Mouse (Mus musculus) embryonic stem cell, embryonic (primary cell): Measurements from ENCODE around the gene Ogg1.

Experiments used
- CTCF ChIA-PET, 4 experiments: fragments of 300-600 bp in 2 of 4; fragments of 350-600 bp in 2 of 4; sonication (Branson Sonifier 250); formaldehyde crosslinking; loops; one replicate each; lab custom pipeline; 2022; ENCODE audit warnings: inconsistent platforms in 2 of 4; lab: Charles Lee
- POLR2A ChIA-PET, 4 experiments: fragments of 300-600 bp in 2 of 4; fragments of 350-600 bp in 2 of 4; sonication (Branson Sonifier 250); formaldehyde crosslinking; loops; one replicate each; lab custom pipeline; 2022; ENCODE audit warnings: antibody characterized with exemption in 4 of 4, inconsistent platforms in 1 of 4; lab: Charles Lee

Ogg1 gene

DNA sequence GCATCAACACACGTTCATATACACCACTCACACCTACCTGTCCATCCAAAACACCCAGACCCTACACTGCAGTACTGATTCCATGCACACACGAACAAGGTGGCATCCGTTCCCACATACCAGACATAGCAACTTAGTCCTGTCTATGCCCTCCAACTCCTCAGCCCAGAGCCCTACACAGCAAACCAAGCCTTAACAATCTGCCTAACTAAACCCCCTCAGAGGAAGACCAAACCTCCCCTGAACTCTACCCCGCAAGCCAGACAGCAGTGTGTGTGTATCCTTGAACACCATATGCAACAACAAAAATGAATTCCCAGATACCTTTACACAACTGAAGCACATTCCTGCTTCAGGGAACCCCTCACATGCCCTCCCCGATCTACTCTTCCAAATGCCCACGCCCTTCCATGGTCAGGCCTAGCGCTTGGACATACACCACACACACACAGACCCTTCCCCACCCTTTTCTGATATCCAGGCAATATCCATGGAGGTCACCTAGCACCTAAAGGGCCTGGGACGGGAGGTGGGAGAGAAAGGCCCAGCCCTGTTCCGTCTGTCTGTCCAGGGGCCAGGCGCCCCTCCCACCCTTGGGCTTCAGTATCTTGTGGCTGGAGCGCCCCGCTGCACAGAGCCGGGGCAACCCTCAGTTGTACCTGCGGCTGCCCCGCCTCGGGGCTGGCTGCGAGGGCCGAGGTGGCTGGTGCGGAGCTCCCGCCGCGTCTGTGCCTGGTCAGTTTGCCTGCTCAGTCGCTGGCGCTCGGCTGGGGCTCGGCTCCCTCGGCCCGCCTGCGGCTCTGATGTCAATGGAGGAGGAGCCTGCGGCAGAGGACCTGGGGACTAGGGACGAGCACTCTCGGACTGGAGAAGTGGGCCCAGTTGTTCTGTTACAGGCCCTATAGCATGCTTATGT lies 16.7 kb downstream of the Ogg1 start, which contains the start of gene Camk1:
TSS of gene Camk1 (minus strand) at position 808 of the 916 bp plus-strand sequence.
- ChIA-PET CTCF (interaction anchor here in 3 of 4 experiments (0.6 to 1.5 kb wide), 6 partner anchors 23 to 151 kb away, joined by 3 to 7 read pairs (median 3); no protein-coding TSS in a partner anchor), POLR2A (interaction anchor here in 3 of 4 experiments (0.9 to 2.4 kb wide), 33 partner anchors 9 to 139 kb away, joined by 3 to 11 read pairs (median 4); partner anchors contain the start of genes Brpf1 (in 1 of the 3), Creld1 (in 1 of the 3), Il17rc (in 1 of the 3) and Jagn1 (in 1 of the 3))

DNA sequence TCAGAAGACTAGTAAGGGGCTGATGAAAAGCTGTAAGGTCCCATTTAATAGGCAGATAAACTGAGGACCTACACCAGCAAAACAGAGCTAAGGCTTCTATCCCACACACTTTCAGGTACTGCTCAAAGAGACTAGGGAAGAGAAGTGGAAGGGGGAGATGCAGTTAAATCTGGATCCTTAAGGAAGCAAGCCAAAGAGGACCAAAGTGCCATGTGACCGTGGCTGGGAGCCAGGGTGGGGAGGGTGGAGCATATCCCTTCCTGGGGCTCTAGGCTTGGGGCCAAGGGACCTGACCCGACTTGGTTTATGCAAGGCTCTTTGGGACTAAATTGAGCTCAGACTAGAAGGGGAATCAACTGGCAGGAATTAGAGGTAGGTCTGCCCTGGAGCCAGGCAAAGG lies 17.5 kb downstream of the Ogg1 start:
- POLR2A ChIA-PET = interaction anchor here (0.7 to 2.4 kb wide), 37 partner anchors 9 to 268 kb away, joined by 3 to 11 read pairs (median 4); partner anchors contain the start of genes Brpf1 (in 1 of the 4), Creld1 (in 1 of the 4), Il17rc (in 1 of the 4) and Jagn1 (in 1 of the 4)
- CTCF ChIA-PET = interaction anchor here in 2 of 4 experiments (0.6 to 1.5 kb wide), 5 partner anchors 24 to 150 kb away, joined by 3 to 7 read pairs (median 3); no protein-coding TSS in a partner anchor

DNA sequence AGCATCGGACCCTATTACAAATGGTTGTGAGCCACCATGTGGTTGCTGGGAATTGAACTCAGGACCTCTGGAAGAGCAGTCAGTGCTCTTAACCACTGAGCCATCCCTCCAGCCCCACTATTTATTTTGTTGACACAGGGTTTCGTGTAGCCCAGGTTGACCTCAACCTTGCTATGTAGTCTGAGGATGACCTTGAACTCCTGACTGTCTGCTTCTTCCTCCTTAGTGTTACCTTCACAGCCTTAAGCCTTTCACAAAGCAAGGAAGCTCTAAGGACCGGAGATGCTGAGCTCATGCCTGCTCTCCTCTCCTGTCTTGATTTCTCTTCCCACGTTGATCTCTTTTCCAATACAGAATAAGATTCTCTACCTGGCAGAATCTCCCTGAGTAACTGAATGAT lies 20.1 kb downstream of the Ogg1 start:
- ChIA-PET CTCF (interaction anchor here in 2 of 4 experiments (0.6 to 0.9 kb wide), 2 partner anchors 15 to 77 kb away, joined by 3 read pairs; no protein-coding TSS in a partner anchor), POLR2A (interaction anchor here in 2 of 4 experiments (0.6 to 1.0 kb wide), 5 partner anchors 22 to 335 kb away, joined by 3 to 6 read pairs (median 3); no protein-coding TSS in a partner anchor)

DNA sequence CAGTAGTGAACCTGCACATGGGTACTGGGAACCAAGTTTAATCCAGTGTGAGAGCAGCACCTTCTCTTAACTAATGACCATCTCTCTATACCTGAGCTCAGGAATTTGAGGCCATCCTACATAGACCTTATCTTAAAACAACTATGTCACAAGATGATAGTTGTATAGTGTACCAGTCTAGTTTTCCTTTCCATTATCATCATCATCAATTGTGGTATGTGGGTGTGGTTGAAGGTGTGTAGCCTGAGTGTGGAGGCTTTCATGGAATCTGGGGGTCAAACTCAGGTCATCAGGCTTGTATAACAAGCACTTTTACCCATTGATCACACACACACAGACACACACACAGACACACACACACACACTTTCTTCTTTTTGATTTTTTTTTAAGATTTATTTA lies 23.8 kb downstream of the Ogg1 start:
- CTCF ChIA-PET = interaction anchor here in 1 of 4 experiments (0.6 kb wide), 1 partner anchor 30 kb away, joined by 3 read pairs; no protein-coding TSS in a partner anchor
- POLR2A ChIA-PET = interaction anchor here (1.0 to 3.5 kb wide), 16 partner anchors 8 to 400 kb away, joined by 3 to 19 read pairs (median 4); partner anchors contain the start of gene Ogg1 (in 1 of the 4)

DNA sequence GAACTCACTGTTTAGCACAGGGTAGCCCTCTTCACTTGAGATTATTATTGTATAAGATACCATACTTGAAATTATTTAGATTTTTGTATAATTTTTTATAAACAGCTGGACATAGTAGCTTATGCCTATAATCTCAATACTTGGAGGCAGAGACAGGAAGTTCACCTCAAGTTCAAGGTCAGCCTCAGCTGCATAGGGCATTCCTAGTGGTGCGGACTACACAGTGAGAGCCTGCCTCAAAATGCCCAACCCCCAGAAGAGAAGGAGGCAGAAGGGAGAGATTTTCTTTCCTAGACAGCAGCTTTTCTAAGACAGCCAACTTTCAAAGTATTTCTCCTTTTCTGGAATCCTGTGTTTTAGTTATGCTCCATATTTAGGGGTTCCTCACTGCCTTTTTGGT lies 24.4 kb downstream of the Ogg1 start:
- ChIA-PET CTCF (no interaction called here), POLR2A (interaction anchor here (0.7 to 3.5 kb wide), 12 partner anchors 9 to 45 kb away, joined by 3 to 19 read pairs (median 4); partner anchors contain the start of gene Ogg1 (in 1 of the 4))

DNA sequence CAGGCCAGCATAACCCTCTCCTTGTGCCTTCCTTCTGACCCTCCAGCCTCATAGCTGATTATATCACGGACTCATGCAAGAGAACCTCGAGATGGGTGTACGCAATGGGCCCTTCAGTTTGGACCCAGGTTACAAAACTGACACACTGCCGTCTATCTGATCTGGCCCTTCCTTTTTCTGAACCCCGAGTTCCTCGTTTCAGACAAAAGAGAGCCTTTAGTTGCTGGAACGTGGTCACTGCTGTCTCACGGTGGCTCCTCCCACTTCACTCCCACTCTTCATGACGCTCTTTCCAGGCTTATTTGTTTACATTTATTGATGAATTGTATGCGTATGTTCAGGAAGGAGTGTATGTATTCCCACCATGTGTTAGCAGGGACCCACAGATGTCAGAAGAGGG lies 24.9 kb downstream of the Ogg1 start:
- ChIA-PET POLR2A (interaction anchor here (0.7 to 3.5 kb wide), 12 partner anchors 9 to 45 kb away, joined by 3 to 19 read pairs (median 4); partner anchors contain the start of gene Ogg1 (in 1 of the 4)), CTCF (interaction anchor here in 2 of 4 experiments (0.6 to 1.3 kb wide), 2 partner anchors 10 to 15 kb away, joined by 3 read pairs; no protein-coding TSS in a partner anchor)

DNA sequence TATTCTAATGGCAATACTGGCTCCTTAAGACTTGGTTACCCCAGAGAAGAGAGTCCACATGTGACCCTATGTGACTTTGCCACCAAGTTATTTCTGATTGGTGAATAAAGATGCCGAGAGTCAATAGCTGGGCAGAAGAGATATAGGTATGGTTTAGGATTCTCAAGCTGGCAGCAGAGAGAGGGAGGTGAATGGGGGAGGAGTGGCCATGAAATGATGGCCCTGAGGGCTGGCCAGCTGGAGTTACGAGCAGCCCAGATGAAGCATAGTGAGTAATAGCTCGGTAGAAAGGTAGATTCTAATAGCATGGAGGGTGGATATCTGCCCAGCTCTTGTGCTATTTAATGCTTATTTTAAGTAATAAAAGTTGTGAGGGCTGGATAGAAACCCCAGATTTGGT lies 26.0 kb downstream of the Ogg1 start:
- ChIA-PET CTCF (interaction anchor here in 1 of 4 experiments (0.6 to 1.3 kb wide), 3 partner anchors 9 to 174 kb away, joined by 3 to 4 read pairs (median 3); partner anchors contain the start of gene Jagn1), POLR2A (interaction anchor here (0.6 to 2.8 kb wide), 15 partner anchors 9 to 344 kb away, joined by 3 to 14 read pairs (median 3); partner anchors contain the start of genes Camk1 (in 3 of the 4) and Tatdn2 (in 1 of the 4))

DNA sequence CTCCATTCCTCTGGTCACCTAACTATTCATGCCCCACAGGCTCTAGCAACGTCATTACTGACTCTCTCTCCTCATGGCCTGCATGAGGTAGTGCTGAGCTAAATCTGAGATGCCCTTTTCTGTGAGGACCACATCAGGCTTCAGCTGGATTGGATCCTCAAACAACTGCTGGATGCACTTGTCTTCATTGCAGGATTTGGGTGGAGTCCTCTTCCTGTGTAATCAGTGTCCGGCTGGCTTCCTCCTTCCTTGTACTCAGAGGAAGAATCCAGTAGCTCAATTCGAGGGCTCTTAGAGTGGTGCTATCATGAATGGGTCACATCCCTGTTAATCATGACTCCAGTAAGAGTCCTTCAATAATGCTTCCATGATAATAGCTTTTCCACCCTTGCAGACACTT lies 26.9 kb downstream of the Ogg1 start:
- POLR2A ChIA-PET = interaction anchor here in 2 of 4 experiments (0.7 to 2.8 kb wide), 7 partner anchors 8 to 84 kb away, joined by 3 to 14 read pairs (median 6); partner anchors contain the start of gene Camk1 (in 2 of the 2)
- CTCF ChIA-PET = interaction anchor here in 2 of 4 experiments (0.6 to 0.7 kb wide), 2 partner anchors 49 to 59 kb away, joined by 3 to 4 read pairs; no protein-coding TSS in a partner anchor

DNA sequence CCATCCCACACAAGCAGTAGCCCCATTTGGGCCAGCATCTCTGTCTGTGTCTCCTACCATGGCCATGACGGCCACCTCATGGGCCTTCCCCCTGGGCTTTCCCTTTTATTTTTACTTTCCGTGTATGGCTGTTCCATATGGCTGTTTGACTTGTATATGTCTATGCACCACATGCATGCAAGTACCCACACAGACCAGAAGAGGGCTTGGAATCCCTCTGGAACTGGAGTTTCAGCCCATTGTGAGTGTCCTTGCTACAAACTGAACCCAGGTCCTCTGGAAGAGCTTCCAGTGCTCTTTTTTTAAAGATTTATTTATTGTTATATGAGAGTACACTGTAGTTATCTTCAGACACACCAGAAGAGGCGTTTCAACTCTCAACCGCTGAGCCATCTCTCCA lies 34.7 kb downstream of the Ogg1 start:
- CTCF ChIA-PET = interaction anchor here (0.6 to 1.4 kb wide), 5 partner anchors 9 to 39 kb away, joined by 3 to 11 read pairs (median 3); no protein-coding TSS in a partner anchor

DNA sequence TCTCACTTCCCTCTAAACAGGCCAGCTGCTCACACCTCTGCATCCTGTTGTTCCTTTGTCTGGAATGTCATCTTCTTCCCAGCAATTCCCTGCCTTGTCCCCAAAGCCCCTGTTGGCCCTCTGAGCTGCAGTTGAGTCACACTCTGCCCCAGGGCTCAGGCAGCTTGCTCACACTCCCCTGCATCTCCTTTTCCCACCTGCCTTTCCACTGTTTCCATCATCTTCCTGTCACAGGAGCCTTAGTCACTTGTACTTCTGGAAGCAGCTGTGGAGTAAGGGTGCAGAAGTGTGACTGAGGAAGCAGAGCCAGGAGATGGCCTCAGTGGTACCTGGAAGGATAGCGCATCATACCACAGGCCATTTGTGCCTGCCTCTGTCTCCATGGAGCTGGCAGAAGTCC lies 35.5 kb downstream of the Ogg1 start:
- POLR2A ChIA-PET = interaction anchor here in 3 of 4 experiments (0.8 to 2.4 kb wide), 13 partner anchors 9 to 56 kb away, joined by 3 to 8 read pairs (median 3); partner anchors contain the start of gene Camk1 (in 3 of the 3)
- CTCF ChIA-PET = interaction anchor here (0.6 to 1.4 kb wide), 4 partner anchors 10 to 40 kb away, joined by 3 to 11 read pairs (median 3); no protein-coding TSS in a partner anchor

More for the DNA sequence above, 34.7 kb downstream of the Ogg1 start:
- POLR2A ChIA-PET = interaction anchor here in 3 of 4 experiments (0.8 to 2.4 kb wide), 9 partner anchors 8 to 35 kb away, joined by 3 to 8 read pairs (median 3); partner anchors contain the start of gene Camk1 (in 2 of the 3)

DNA sequence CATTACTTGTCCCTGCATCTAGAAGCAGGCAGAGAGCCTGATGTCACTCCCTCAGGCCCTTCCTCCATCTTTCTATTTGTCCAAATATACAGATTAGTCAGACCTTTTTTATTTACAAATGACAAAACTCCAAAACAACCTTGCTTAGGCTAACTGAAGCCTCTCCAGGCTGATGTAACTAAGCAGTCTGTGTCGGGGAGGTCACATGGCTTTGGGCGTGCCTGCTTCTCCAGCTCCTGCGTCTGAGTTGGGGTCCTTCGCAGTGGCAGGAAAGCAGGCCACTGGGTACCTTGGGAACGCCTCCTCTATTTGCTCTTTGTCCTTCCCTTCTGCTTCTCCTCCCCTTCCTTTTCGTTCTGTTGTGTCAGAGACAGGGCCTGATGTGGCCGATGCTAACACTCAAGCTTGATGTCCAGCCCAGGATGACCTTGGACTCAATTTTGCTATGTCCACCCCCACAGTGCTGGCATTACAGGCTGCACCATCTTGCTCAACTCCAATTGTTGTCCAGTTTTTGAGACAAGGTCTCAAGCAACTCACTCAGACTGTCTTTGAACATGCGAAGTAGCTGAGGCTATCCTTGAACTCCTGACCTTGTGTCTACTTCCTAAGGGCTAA lies 37.9 kb downstream of the Ogg1 start:
- CTCF ChIA-PET = interaction anchor here in 1 of 4 experiments (0.8 kb wide), 1 partner anchor 63 kb away, joined by 3 read pairs; no protein-coding TSS in a partner anchor
- POLR2A ChIA-PET = interaction anchor here in 3 of 4 experiments (0.6 to 4.8 kb wide), 24 partner anchors 9 to 665 kb away, joined by 3 to 26 read pairs (median 4); partner anchors contain the start of genes Camk1 (in 2 of the 3), Brpf1 (in 1 of the 3) and Ogg1 (in 1 of the 3)

DNA sequence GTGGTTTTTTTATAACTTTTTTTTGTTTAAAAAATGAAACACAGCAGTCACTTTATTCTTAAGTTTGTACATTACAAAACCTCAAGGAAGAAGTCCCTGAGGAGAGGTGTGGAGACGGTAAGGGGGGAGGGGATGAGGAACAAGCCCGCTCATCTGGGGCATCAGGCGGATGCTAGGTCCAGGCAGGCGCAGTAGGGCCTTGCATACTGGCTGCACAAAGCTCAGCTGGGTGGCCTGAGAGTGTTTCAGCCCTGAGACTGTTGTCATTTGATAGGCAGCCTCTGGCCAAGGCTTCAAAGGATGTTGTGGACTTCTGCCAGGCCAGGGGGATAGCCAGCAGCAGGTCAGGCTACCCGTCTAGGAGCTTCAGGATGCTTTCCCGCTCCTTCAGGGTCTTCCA lies 39.9 kb downstream of the Ogg1 start:
- POLR2A ChIA-PET = interaction anchor here (0.7 to 7.2 kb wide), 27 partner anchors 9 to 321 kb away, joined by 3 to 65 read pairs (median 7); partner anchors contain the start of genes Arpc4 (in 2 of the 4), Brpf1 (in 2 of the 4), Camk1 (in 2 of the 4) and Thumpd3 (in 1 of the 4)
- CTCF ChIA-PET = no interaction called here

DNA sequence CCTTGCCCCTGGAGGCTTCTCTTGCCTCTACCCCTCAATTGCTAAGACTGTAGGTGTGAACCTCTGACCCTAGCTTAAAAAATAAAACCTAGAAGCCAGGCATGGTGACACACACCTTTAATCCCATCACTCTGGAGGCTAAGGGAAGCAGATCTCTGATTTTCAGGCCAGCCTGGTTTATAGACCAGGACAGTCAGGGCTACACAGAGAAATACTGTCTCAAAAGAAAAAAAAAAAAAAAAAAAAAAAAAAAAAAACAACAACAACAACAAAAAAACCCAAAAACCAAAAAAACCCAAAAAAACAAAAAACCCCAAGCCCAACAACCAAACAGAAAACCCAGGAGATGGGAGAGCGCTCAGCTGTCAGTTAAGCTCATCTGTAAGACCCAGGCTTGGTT lies 40.8 kb downstream of the Ogg1 start:
- POLR2A ChIA-PET = interaction anchor here (0.6 to 7.2 kb wide), 57 partner anchors 8 to 329 kb away, joined by 3 to 65 read pairs (median 5); partner anchors contain the start of genes Camk1 (in 3 of the 4), Arpc4 (in 2 of the 4), Brpf1 (in 2 of the 4) and Rpusd3 (in 2 of the 4)

DNA sequence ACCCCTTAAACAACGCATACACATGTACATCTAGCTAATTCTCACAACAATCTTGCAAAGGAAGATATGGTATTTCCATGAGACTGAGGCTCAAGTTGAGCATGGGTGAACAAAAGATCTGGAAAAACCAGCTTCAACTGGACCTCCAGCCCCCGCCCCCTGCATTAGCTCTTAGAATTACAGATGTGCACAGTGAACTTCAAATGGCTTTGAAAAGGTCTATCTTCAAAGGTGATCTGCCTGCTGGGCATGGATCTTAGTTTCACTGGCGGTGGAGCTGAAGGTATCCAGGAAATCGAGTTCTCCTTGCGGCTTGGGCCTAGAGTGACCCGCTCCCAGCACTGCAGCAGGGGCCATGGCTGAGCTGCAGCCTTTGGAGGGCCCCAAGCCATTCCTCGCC lies 41.4 kb downstream of the Ogg1 start:
- CTCF ChIA-PET = interaction anchor here (0.6 to 1.9 kb wide), 9 partner anchors 11 to 199 kb away, joined by 3 to 7 read pairs (median 3); partner anchors contain the start of gene Ogg1 (in 1 of the 4)
- POLR2A ChIA-PET = interaction anchor here (0.5 to 7.2 kb wide), 58 partner anchors 8 to 330 kb away, joined by 3 to 65 read pairs (median 4); partner anchors contain the start of genes Arpc4 (in 2 of the 4), Brpf1 (in 2 of the 4), Camk1 (in 2 of the 4) and Rpusd3 (in 2 of the 4)

More for the DNA sequence above, 40.8 kb downstream of the Ogg1 start:
- CTCF ChIA-PET = interaction anchor here in 3 of 4 experiments (0.7 to 1.9 kb wide), 7 partner anchors 12 to 199 kb away, joined by 3 to 5 read pairs (median 3); partner anchors contain the start of gene Ogg1 (in 1 of the 3)

DNA sequence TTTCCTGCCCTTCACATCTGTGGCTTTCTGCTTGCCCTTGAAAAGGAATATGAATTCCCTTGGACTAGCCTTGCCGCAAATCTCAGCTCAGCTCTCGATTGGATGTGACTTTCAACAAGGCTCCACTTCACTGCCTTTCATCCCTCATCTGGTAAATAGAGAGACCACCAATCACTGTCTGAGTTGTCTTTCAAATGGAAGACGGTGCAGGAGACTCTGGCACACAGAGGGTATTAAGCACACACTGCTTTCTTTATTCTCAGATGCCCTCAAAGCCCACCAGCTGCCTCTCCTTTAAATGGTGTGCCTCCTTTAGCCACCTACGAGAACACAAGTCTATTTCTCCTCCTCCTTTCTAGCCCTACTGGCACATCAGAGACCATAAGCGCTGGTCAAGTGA lies 41.8 kb downstream of the Ogg1 start:
- ChIA-PET POLR2A (interaction anchor here (0.5 to 7.2 kb wide), 52 partner anchors 7 to 345 kb away, joined by 3 to 65 read pairs (median 5); partner anchors contain the start of genes Arpc4 (in 2 of the 4), Brpf1 (in 2 of the 4), Camk1 (in 2 of the 4) and Rpusd3 (in 2 of the 4)), CTCF (interaction anchor here in 3 of 4 experiments (0.6 to 1.9 kb wide), 5 partner anchors 11 to 72 kb away, joined by 3 to 7 read pairs (median 5); no protein-coding TSS in a partner anchor)
